Mouse (Mus musculus): Measurements from ENCODE around the gene Hagh.

The Hagh gene

GRCm38 (mm10) chr17:24839842-24840241 is at the start of gene Hagh:
TSS of gene Hagh (plus strand) at chr17:24840143.
- no peak for DNase-seq

- no peak for DNase-seq
Observed at GRCm38 (mm10) chr17:24792190-24792589, 47.8 kb upstream of the Hagh start.

GRCm38 (mm10) chr17:24794791-24795190 is 45.2 kb upstream of the Hagh start:
- peak; percentile 15 to 21 for DNase-seq

GRCm38 (mm10) chr17:24796969-24797368 is 43.0 kb upstream of the Hagh start:
- no peak for DNase-seq

- no peak for DNase-seq
Observed at GRCm38 (mm10) chr17:24798229-24798628, 41.7 kb upstream of the Hagh start.

- DNase-seq, result no peak
Observed at GRCm38 (mm10) chr17:24799476-24799875, 40.5 kb upstream of the Hagh start.

- DNase-seq, result no peak
Observed at GRCm38 (mm10) chr17:24800524-24800923, 39.4 kb upstream of the Hagh start.

GRCm38 (mm10) chr17:24803952-24804951 is 35.7 kb upstream of the Hagh start, which contains the start of gene Meiob:
TSS of gene Meiob (plus strand) at chr17:24804289.
- DNase-seq, result peak; percentile 72 to 73

GRCm38 (mm10) chr17:24811211-24811610 is 28.7 kb upstream of the Hagh start:
- DNase-seq, result no peak

- no peak for DNase-seq
Observed at GRCm38 (mm10) chr17:24812215-24812614, 27.7 kb upstream of the Hagh start.

- DNase-seq, result no peak
Observed at GRCm38 (mm10) chr17:24815256-24815655, 24.7 kb upstream of the Hagh start.

GRCm38 (mm10) chr17:24817503-24817902 is 22.4 kb upstream of the Hagh start:
- peak in 1 of 2 experiments; percentile 28 for DNase-seq

- DNase-seq, result no peak
Observed at GRCm38 (mm10) chr17:24818172-24818571, 21.8 kb upstream of the Hagh start.

GRCm38 (mm10) chr17:24819469-24819868 is 20.5 kb upstream of the Hagh start:
- no peak for DNase-seq

GRCm38 (mm10) chr17:24821351-24822280 is 18.3 kb upstream of the Hagh start:
- DNase-seq, result no peak

- DNase-seq, result no peak
Observed at GRCm38 (mm10) chr17:24840341-24840740, 398 bp downstream of the Hagh start.

- DNase-seq, result peak; percentile 72 to 73
Observed at GRCm38 (mm10) chr17:24841133-24841532, 1.2 kb downstream of the Hagh start.

GRCm38 (mm10) chr17:24842631-24843030 is 2.7 kb downstream of the Hagh start:
- DNase-seq, result no peak

- no peak for DNase-seq
Observed at GRCm38 (mm10) chr17:24844525-24844924, 4.6 kb downstream of the Hagh start.

- no peak for DNase-seq
Observed at GRCm38 (mm10) chr17:24847386-24847785, 7.4 kb downstream of the Hagh start.

- DNase-seq, result no peak
Observed at GRCm38 (mm10) chr17:24848600-24849031, 8.7 kb downstream of the Hagh start.

- DNase-seq, result no peak
Observed at GRCm38 (mm10) chr17:24849733-24850064, 9.8 kb downstream of the Hagh start.

Measured in cerebellum, postnatal 10 days (tissue).